Mouse (Mus musculus): ENCODE results near the gene Adam25. TPM values are rescaled to one million over a fixed set of nuclear protein-coding genes. Genes with fewer than 3 reads are reported as not detected.
"Not testable (repeated sequence)": the region's sequence is repeated elsewhere in the genome, so short reads cannot be mapped to it uniquely, and the experiment has no call there.

Adam25 gene
- polyA plus RNA-seq (2014; fragmentation: Nextera tagmentation; extraction: Ambion mirVana), result not detected in 2 replicates

DNA sequence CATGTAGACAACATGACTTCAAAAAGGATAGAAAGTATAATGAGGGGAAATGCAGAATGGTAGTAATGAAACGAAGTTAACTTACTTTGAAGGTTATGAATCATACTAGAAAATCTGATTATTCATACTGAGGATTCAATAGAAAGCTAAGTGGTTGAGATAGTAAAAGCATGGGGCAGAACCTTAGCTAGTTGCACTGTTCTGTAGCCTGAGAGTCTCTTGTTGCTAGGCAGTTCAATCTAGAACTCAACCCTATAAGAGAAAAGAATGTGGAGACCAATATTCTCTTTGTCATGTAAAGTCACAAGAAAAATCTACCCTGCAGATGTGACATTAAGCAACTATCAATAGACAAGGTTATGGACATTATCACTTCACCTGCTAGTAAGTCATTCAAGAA lies at the start of gene Adam25:
Gene Adam25, plus strand, starts transcription at position 301 of the 400 bp plus-strand sequence.
- H3K36me3 ChIP-seq (ENCODE audit: control insufficient read depth, insufficient read depth, low read length); H3K4me3 ChIP-seq (ENCODE audit: low read depth, low read length); H3K27ac ChIP-seq (replicated peaks; ENCODE audit: low read depth, low read length); DNase-seq (ENCODE audit: low spot score); H3K4me2 ChIP-seq (ENCODE audit: low read depth, severe bottlenecking); ATAC-seq (ENCODE audit: insufficient number of reproducible peaks, low FRiP score, low TSS enrichment, low read depth); H3K9ac ChIP-seq (ENCODE audit: low read length); H3K9me3 ChIP-seq (ENCODE audit: control insufficient read depth, low read length); H3K4me1 ChIP-seq (ENCODE audit: control insufficient read depth, insufficient read depth, low read length); H3K27me3 ChIP-seq (ENCODE audit: control insufficient read depth, insufficient read depth, low read length): not testable (repeated sequence)
- WGBS, result 57% methylated on average over 1 of the region's 1 CpGs

DNA sequence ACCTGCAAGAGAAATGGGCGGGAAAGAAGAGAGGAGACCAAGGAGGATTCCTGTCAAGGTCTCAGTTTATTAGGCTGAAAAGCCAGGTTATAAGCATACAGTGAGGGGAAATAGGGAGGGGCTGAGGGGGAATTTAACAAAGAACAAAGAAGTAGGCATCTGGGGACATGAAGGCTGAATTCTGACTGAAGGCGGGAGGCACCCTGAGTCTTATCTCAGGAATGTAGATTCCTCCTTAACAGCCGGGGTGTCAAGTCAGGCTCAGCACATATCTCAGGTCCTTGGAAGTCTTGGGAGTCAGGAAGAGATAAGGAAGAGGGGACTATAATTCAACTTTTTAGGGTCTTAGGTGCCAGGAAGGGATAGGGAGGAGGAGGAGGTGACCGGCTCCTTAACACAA lies 36.6 kb upstream of the Adam25 start:
- 87% methylated on average over 4 of the region's 4 CpGs for WGBS

DNA sequence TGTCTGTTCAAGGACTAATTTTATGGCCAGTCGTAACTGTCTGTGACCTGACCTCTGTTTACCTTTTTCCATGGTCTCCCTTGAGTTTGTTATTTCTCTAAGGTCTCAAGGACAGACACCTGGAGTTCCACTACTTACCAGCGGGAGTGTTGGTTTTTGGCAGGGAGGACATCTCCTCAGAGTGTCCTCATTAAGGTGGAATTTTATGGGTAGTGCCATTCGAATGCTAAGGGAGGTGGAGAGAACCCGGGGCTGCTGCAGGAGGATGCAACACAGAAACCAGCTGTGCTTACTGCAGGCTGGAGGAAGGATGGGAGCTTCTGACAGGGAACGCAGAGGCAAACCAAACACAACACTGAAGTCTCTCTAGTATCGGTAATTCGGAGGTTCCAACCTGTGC lies 36.0 kb upstream of the Adam25 start:
- ATAC-seq (ENCODE audit: insufficient number of reproducible peaks, low FRiP score, low TSS enrichment, low read depth) (no peak), DNase-seq (ENCODE audit: low spot score) (no peak)
- H3K4me1 ChIP-seq (ENCODE audit: control insufficient read depth, insufficient read depth, low read length), result no peaks in the 10 kb centered on the region
- no peaks in the 10 kb centered on the region for H3K27me3 ChIP-seq (ENCODE audit: control insufficient read depth, insufficient read depth, low read length)
- no peak overlapping the region for H3K4me2 ChIP-seq (ENCODE audit: low read depth, severe bottlenecking)
- H3K36me3 ChIP-seq (ENCODE audit: control insufficient read depth, insufficient read depth, low read length), result no peaks in the 10 kb centered on the region
- H3K9ac ChIP-seq (ENCODE audit: low read length), result no peak overlapping the region
- H3K9me3 ChIP-seq (ENCODE audit: control insufficient read depth, low read length), result no peaks in the 10 kb centered on the region
- no peak overlapping the region for H3K27ac ChIP-seq (replicated peaks; ENCODE audit: low read depth, low read length)
- no peak overlapping the region for H3K4me3 ChIP-seq (ENCODE audit: low read depth, low read length)
- WGBS, result 82% methylated on average over 7 of the region's 7 CpGs

More for the DNA sequence above, 36.6 kb upstream of the Adam25 start:
- H3K27me3 ChIP-seq (ENCODE audit: control insufficient read depth, insufficient read depth, low read length); H3K9ac ChIP-seq (ENCODE audit: low read length); H3K36me3 ChIP-seq (ENCODE audit: control insufficient read depth, insufficient read depth, low read length); DNase-seq (ENCODE audit: low spot score); H3K4me3 ChIP-seq (ENCODE audit: low read depth, low read length); H3K4me1 ChIP-seq (ENCODE audit: control insufficient read depth, insufficient read depth, low read length); H3K27ac ChIP-seq (replicated peaks; ENCODE audit: low read depth, low read length); ATAC-seq (ENCODE audit: insufficient number of reproducible peaks, low FRiP score, low TSS enrichment, low read depth); H3K4me2 ChIP-seq (ENCODE audit: low read depth, severe bottlenecking); H3K9me3 ChIP-seq (ENCODE audit: control insufficient read depth, low read length): not testable (repeated sequence)

DNA sequence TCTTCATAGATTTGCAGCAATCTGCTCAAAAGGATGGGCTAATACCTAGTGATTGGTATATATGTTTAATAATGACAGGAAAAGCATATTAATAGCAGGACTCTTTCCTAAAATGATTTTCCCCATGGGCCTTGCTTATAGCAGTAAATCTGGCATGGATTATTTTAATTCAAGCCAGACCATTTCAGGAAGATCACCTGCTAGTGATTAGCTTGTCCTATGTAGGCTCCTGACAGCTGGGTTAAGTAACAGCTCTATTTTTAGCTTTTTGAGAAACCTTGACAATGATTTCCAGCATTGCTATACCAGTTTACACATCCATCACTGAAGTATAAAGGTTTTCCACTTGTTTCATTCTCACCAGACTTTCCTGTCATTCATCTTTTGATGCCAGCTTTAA lies 31.3 kb downstream of the Adam25 start:
- no peak overlapping the region for H3K9ac ChIP-seq (ENCODE audit: low read length)
- no peaks in the 10 kb centered on the region for H3K9me3 ChIP-seq (ENCODE audit: control insufficient read depth, low read length)
- no peak overlapping the region for H3K4me2 ChIP-seq (ENCODE audit: low read depth, severe bottlenecking)
- H3K36me3 ChIP-seq (ENCODE audit: control insufficient read depth, insufficient read depth, low read length), result no peaks in the 10 kb centered on the region
- H3K4me3 ChIP-seq (ENCODE audit: low read depth, low read length), result no peak overlapping the region
- H3K27ac ChIP-seq (replicated peaks; ENCODE audit: low read depth, low read length), result no peak overlapping the region
- ATAC-seq (ENCODE audit: insufficient number of reproducible peaks, low FRiP score, low TSS enrichment, low read depth), result peak; percentile 44; the same call in 1 of the 2 replicates
- DNase-seq (ENCODE audit: low spot score), result no peak
- H3K27me3 ChIP-seq (ENCODE audit: control insufficient read depth, insufficient read depth, low read length), result no peaks in the 10 kb centered on the region
- H3K4me1 ChIP-seq (ENCODE audit: control insufficient read depth, insufficient read depth, low read length), result no peaks in the 10 kb centered on the region

DNA sequence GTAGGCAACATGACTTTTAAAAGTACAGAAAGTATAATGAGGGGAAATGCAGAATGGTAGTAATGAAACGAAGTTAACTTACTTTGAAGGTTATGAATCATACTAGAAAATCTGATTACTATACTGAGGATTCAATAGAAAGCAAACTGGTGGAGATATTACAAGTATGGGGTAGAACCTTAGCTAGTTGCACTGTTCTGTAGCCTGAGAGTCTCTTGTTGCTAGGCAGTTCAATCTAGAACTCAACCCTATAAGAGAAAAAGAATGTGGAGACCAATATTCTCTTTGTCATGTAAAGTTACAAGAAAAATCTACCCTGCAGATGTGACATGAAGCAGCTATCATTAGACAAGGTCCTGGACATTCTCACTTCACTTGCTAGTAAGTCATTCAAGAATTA lies 41.0 kb downstream of the Adam25 start, which contains the start of gene Adam20:
Gene Adam20, plus strand, starts transcription at position 301 of the 400 bp plus-strand sequence.
- 73% methylated on average over 1 of the region's 1 CpGs for WGBS

DNA sequence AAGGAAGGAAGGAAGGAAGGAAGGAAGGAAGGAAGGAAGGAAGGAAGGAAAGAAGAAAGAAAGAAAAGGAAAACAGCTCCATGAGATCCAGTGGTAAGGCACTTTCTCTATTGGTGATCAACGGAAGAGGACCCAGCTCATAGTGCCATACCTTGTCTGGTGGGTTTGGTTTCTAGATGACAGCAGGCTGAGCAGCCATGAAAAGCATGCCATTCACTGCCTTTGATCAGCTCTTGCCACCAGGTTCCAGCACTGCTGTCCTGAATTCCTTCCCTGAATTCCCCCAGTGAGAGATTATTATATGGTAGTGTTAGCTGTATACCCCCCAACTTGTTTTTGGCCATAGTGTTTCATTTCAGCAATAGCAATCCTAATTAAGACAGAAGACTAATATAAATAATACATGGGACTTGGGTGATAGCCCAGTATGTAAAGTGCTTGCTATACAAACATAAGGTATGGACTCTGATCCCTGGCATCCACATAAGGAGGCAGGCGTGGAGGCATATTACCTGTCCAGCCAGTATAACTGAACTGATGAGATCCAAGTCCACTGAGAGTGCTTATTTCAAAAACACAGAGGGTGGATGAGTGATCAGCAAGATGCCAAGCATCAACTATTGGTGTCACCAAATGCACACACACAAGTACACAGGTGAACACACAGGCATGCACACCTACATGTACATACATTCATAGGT lies 51.5 kb downstream of the Adam25 start:
- Histone ChIP-seq H3K27me3 (ENCODE audit: control insufficient read depth, insufficient read depth, low read length) (no peaks in the 10 kb centered on the region), H3K4me1 (ENCODE audit: control insufficient read depth, insufficient read depth, low read length) (no peaks in the 10 kb centered on the region), H3K9ac (ENCODE audit: low read length) (no peak overlapping the region), H3K9me3 (ENCODE audit: control insufficient read depth, low read length) (no peaks in the 10 kb centered on the region), H3K4me3 (ENCODE audit: low read depth, low read length) (no peak overlapping the region), H3K27ac (replicated peaks; ENCODE audit: low read depth, low read length) (no peak overlapping the region), H3K4me2 (ENCODE audit: low read depth, severe bottlenecking) (no peak overlapping the region), H3K36me3 (ENCODE audit: control insufficient read depth, insufficient read depth, low read length) (no peaks in the 10 kb centered on the region)
- 80% methylated on average over 2 of the region's 2 CpGs for WGBS
- ATAC-seq (ENCODE audit: insufficient number of reproducible peaks, low FRiP score, low TSS enrichment, low read depth) (no peak), DNase-seq (ENCODE audit: low spot score) (no peak)

More for the DNA sequence above, 41.0 kb downstream of the Adam25 start, which contains the start of gene Adam20:
- H3K4me3 ChIP-seq (ENCODE audit: low read depth, low read length); H3K9ac ChIP-seq (ENCODE audit: low read length); H3K9me3 ChIP-seq (ENCODE audit: control insufficient read depth, low read length); H3K27ac ChIP-seq (replicated peaks; ENCODE audit: low read depth, low read length); H3K4me1 ChIP-seq (ENCODE audit: control insufficient read depth, insufficient read depth, low read length); H3K27me3 ChIP-seq (ENCODE audit: control insufficient read depth, insufficient read depth, low read length); DNase-seq (ENCODE audit: low spot score); H3K4me2 ChIP-seq (ENCODE audit: low read depth, severe bottlenecking); ATAC-seq (ENCODE audit: insufficient number of reproducible peaks, low FRiP score, low TSS enrichment, low read depth); H3K36me3 ChIP-seq (ENCODE audit: control insufficient read depth, insufficient read depth, low read length): not testable (repeated sequence)

Other genes with a start within 250 kb of the Adam25 start
- not detected in 2 replicates for gene Adam24, start 77.1 kb upstream of the Adam25 start, polyA plus RNA-seq (2014; fragmentation: Nextera tagmentation; extraction: Ambion mirVana)
- not detected in 2 replicates for gene Adam20, start 41.1 kb downstream of the Adam25 start, polyA plus RNA-seq (2014; fragmentation: Nextera tagmentation; extraction: Ambion mirVana)
- gene Adam39, start 70.8 kb downstream of the Adam25 start, polyA plus RNA-seq (2014; fragmentation: Nextera tagmentation; extraction: Ambion mirVana), result not detected in 2 replicates

Measured in limb, embryonic 11.5 days (tissue).